Mouse (Mus musculus) forebrain, embryonic 11.5 days (tissue): ENCODE measurements around the gene Dars. TPM values are rescaled to one million over a fixed set of nuclear protein-coding genes. Genes with fewer than 3 reads are reported as not detected.

Source experiments
- ATAC-seq: fragments of 200-750 bp; cut with Nextera tagmentation; replicated peaks from 2 replicates; pipeline ENCODE4 v1.8.0; 2017; ENCODE audit warnings: moderate TSS enrichment; ENCODE audit not compliant: low FRiP score
- DNase-seq: peaks from one replicate; pipeline ENCODE4 v3.0.0-alpha.2; 2017; ENCODE audit warnings: low spot score
- H3K27ac ChIP-seq: fragments of 300-500 bp; sonication (generic); 2 replicates; pipeline ENCODE4 v1.5.1; 2014; ENCODE audit warnings: low read depth, low read length
- H3K27me3 ChIP-seq: fragments of 300-500 bp; sonication (generic); 2 replicates; pipeline ENCODE4 v1.6.1; 2014; ENCODE audit warnings: mild to moderate bottlenecking, low read length, mixed read lengths; ENCODE audit not compliant: control insufficient read depth, insufficient read depth
- H3K36me3 ChIP-seq: fragments of 300-500 bp; sonication (generic); 2 replicates; pipeline ENCODE4 v1.6.1; 2014; ENCODE audit warnings: mild to moderate bottlenecking, low read length, moderate library complexity, mixed read lengths; ENCODE audit not compliant: control insufficient read depth, insufficient read depth
- H3K4me1 ChIP-seq: fragments of 300-500 bp; sonication (generic); replicated peaks from 2 replicates; pipeline ENCODE4 v1.6.1; 2014; ENCODE audit warnings: low read length, mixed read lengths; ENCODE audit not compliant: control insufficient read depth, insufficient read depth
- H3K4me2 ChIP-seq: fragments of 300-500 bp; sonication (generic); 2 replicates; pipeline ENCODE4 v1.6.1; 2014; ENCODE audit warnings: low read depth, mild to moderate bottlenecking, low read length, moderate library complexity, mixed read lengths; ENCODE audit not compliant: severe bottlenecking
- H3K4me3 ChIP-seq: fragments of 300-500 bp; sonication (generic); 2 replicates; pipeline ENCODE4 v1.5.1; 2014; ENCODE audit warnings: low read depth, low read length
- H3K9ac ChIP-seq: fragments of 300-500 bp; sonication (generic); 2 replicates; pipeline ENCODE4 v1.6.1; 2014; ENCODE audit warnings: low read length
- H3K9me3 ChIP-seq: fragments of 300-500 bp; sonication (generic); 2 replicates; pipeline ENCODE4 v1.6.1; 2016; ENCODE audit warnings: low read length, mixed read lengths; ENCODE audit not compliant: control insufficient read depth
- WGBS: fragments of 180-500 bp; shearing (Covaris S2); extraction: QIAGEN DNeasy Blood & Tissue Kit; methylation state at CpG from one replicate; pipeline ENCODE4 v1.1.7; 2014; 5-methylcytosine and 5-hydroxymethylcytosine counted together
- polyA plus RNA-seq: library from polyadenylated mRNA; unstranded; fragments of >200 nt; fragmentation: Nextera tagmentation; extraction: Ambion mirVana; gene quantifications from 2 replicates; pipeline ENCODE4 v1.2.1, GENCODE M21; 2014

Dars gene
- polyA plus RNA-seq, 1 experiment from 2014 or later, result 130 TPM

DNA sequence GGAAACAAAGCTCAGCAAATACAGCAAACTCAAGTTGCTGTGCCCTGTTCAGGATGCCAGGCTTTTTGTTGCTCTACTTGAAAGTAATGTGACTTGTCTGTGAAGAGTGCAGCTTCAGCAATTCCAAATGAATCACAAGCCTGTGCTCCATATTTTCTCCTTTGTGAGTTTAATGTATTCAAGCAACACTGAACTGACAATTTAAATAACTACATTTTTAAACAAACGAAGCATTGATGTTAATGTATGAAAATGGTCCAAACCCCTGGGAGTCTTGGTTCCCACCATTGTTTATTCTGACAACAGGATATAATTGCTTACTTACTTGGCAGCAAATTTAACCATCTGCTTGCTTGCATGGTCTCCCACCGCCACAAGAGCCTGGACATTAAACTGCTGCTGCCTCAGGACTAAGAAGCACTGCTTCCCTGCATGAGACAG lies 12.1 kb downstream of the Dars start:
- H3K27me3 ChIP-seq, result no peaks in the 10 kb centered on the region
- H3K9ac ChIP-seq, result no peak overlapping the region
- DNase-seq (no peak), ATAC-seq (peak; percentile 81)
- peaks cover 5% of the 10 kb centered on the region; the same call in 1 of the 2 replicates for H3K4me1 ChIP-seq
- H3K4me2 ChIP-seq, result no peak overlapping the region
- H3K9me3 ChIP-seq, result no peaks in the 10 kb centered on the region
- no peak overlapping the region for H3K4me3 ChIP-seq
- 18% methylated on average over 2 of the region's 2 CpGs for WGBS
- H3K27ac ChIP-seq, result peak overlapping the region; percentile 37
- no peaks in the 10 kb centered on the region for H3K36me3 ChIP-seq

DNA sequence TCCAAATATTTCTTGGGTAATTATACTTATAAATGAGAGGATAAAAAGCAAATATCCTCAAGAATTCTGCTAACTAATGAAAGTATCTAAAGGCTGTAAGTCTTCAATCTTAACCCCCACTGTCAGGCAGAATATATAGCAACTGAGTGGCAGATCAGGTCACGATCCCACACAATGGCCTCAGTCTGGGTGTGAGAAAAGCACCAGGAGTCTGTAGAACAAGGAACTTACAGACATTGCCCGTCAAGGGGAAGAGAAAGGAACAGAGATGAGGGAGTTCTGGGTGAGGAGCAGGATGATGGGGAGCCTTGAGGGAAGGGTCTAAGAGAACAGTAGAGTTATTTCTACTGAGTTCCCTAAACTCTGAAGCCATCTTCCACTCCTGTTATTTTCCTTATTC lies 16.2 kb downstream of the Dars start:
- Histone ChIP-seq H3K4me3 (no peak overlapping the region), H3K9ac (no peak overlapping the region), H3K4me1 (peaks cover 5% of the 10 kb centered on the region; the same call in 1 of the 2 replicates), H3K36me3 (no peaks in the 10 kb centered on the region), H3K9me3 (no peaks in the 10 kb centered on the region), H3K27ac (no peak overlapping the region), H3K27me3 (no peaks in the 10 kb centered on the region), H3K4me2 (no peak overlapping the region)
- ATAC-seq (0 out of 2 replicates have a peak, but pooled peaks have one; percentile 22), DNase-seq (no peak)
- 17% methylated on average over 2 of the region's 2 CpGs for WGBS

GRCm38 (mm10) chr1:128399941-128400915 lies 16.9 kb downstream of the Dars start:
- DNase-seq, result no peak
- no peak overlapping the region for H3K4me3 ChIP-seq
- ATAC-seq, result peak; percentile 37; the same call in 1 of the 2 replicates
- H3K27me3 ChIP-seq, result no peaks in the 10 kb centered on the region
- 30% methylated on average over 5 of the region's 5 CpGs for WGBS
- H3K9ac ChIP-seq, result no peak overlapping the region
- no peaks in the 10 kb centered on the region for H3K9me3 ChIP-seq
- H3K4me1 ChIP-seq, result peaks cover 5% of the 10 kb centered on the region; the same call in 1 of the 2 replicates
- no peak overlapping the region; the same call in 1 of the 2 replicates for H3K27ac ChIP-seq
- H3K36me3 ChIP-seq, result no peaks in the 10 kb centered on the region
- no peak overlapping the region for H3K4me2 ChIP-seq

DNA sequence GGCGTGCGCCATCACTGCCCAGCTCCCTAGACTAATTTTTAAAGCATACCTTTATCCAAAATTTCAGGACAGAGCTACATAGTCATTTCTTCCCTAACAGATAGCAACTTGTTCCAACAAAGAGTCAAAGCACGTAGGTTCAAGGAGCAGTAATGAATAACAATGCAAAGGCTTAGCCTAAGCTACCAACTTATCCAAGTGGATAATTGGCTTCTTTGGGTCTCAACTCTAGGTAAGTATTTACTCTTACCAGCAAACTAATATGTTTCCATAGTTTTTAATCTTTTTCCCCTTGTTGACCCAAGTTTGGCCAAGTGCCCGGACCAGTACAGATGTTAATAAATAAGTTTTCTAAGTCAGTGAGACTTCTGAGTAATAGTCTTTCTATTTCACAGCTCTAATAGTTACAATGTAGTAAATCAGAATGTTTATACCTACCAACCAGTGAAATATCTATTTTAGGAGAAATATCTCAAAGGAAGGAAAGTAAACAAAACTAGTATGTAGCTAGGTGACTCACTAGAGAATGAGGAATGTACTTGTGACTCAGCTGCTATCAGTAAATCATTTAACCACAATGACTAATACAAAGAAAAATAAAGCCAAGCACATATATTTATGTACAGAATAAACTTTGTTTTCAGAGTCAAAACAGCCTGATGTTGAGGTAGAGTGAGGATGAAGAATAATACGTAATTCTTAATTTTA lies 18.3 kb downstream of the Dars start:
- 94% methylated on average over 5 of the region's 5 CpGs for WGBS
- no peak for DNase-seq
- Histone ChIP-seq H3K27ac (no peak overlapping the region), H3K4me2 (no peak overlapping the region), H3K9me3 (no peaks in the 10 kb centered on the region), H3K27me3 (no peaks in the 10 kb centered on the region), H3K4me3 (no peak overlapping the region), H3K4me1 (peaks cover 5% of the 10 kb centered on the region; the same call in 1 of the 2 replicates), H3K36me3 (no peaks in the 10 kb centered on the region), H3K9ac (no peak overlapping the region)
- no peak for ATAC-seq

DNA sequence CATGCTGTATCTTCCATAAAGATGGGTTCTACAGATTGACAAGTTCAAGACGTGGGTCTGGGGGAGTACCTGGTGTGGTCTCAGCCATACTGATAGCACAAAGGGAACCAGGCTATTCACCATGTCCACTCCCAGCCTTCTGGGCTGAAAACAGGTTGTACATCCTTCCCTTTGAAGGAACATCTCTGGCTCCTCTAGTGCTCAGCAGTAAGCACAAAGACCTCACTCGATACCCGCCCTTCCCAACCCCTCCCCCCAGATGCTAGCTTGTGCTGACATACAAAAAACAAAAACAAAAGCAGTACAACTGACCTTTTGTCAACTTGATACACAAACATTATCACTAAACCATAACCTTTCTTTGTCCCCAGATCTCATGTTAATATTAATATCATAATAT lies 22.5 kb downstream of the Dars start:
- Histone ChIP-seq H3K27ac (no peak overlapping the region), H3K9me3 (no peaks in the 10 kb centered on the region), H3K36me3 (no peaks in the 10 kb centered on the region), H3K9ac (no peak overlapping the region), H3K4me1 (no peaks in the 10 kb centered on the region; the same call in 1 of the 2 replicates), H3K4me2 (no peak overlapping the region), H3K4me3 (no peak overlapping the region), H3K27me3 (no peaks in the 10 kb centered on the region)
- DNase-seq, result no peak
- WGBS, result 92% methylated on average over 3 of the region's 3 CpGs
- no peak for ATAC-seq

DNA sequence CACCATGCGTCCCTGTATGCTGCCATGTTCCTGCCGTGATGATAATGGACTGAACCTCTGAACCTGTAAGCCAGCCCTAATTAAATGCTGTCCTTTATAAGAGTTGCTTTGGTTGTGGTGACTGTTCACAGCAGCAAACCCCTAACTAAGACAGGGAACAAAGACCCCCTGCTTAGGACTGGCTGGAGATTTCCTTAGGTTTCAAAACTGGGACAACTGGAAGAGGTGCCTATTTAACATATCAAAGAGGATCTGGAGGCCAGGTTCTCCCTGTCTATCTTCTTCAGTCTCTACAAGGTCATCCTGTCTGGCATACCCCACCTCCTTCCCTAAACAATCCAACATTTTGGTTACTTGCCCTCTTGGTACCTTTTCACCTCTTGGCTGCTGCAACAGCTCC lies 24.8 kb downstream of the Dars start:
- 48% methylated on average over 2 of the region's 2 CpGs for WGBS
- Histone ChIP-seq H3K9me3 (no peaks in the 10 kb centered on the region), H3K36me3 (no peaks in the 10 kb centered on the region; the same call in 1 of the 2 replicates), H3K9ac (no peak overlapping the region), H3K4me2 (no peak overlapping the region), H3K27me3 (no peaks in the 10 kb centered on the region), H3K4me1 (no peaks in the 10 kb centered on the region), H3K4me3 (no peak overlapping the region), H3K27ac (no peak overlapping the region)
- no peak for ATAC-seq
- DNase-seq, result no peak

GRCm38 (mm10) chr1:128386487-128386886 lies 30.7 kb downstream of the Dars start:
- 94% methylated on average over 7 of the region's 7 CpGs for WGBS
- no peak overlapping the region for H3K27ac ChIP-seq
- H3K4me3 ChIP-seq, result no peak overlapping the region
- no peaks in the 10 kb centered on the region for H3K9me3 ChIP-seq
- H3K4me1 ChIP-seq, result no peaks in the 10 kb centered on the region
- no peak for ATAC-seq
- no peaks in the 10 kb centered on the region for H3K27me3 ChIP-seq
- H3K9ac ChIP-seq, result no peak overlapping the region
- no peaks in the 10 kb centered on the region; the same call in 1 of the 2 replicates for H3K36me3 ChIP-seq
- no peak for DNase-seq
- no peak overlapping the region for H3K4me2 ChIP-seq

GRCm38 (mm10) chr1:128376841-128377240 lies 40.3 kb downstream of the Dars start:
- peaks cover 2% of the 10 kb centered on the region; the same call in 1 of the 2 replicates for H3K36me3 ChIP-seq
- no peak for ATAC-seq

More at GRCm38 (mm10) chr1:128376841-128377240, 40.3 kb downstream of the Dars start:
- 91% methylated on average over 4 of the region's 4 CpGs for WGBS
- no peaks in the 10 kb centered on the region for H3K4me1 ChIP-seq
- H3K4me3 ChIP-seq, result no peak overlapping the region
- H3K9ac ChIP-seq, result no peak overlapping the region
- no peak overlapping the region for H3K4me2 ChIP-seq
- no peaks in the 10 kb centered on the region for H3K27me3 ChIP-seq
- H3K27ac ChIP-seq, result no peak overlapping the region
- DNase-seq, result no peak
- H3K9me3 ChIP-seq, result no peaks in the 10 kb centered on the region
